Mouse (Mus musculus) limb, embryonic 14.5 days (tissue): ENCODE data around the gene E2f2. TPM values are rescaled to one million over a fixed set of nuclear protein-coding genes. Genes with fewer than 3 reads are reported as not detected.

Experiments used
- ATAC-seq: fragments of 200-750 bp; cut with Nextera tagmentation; 2 replicates; pipeline ENCODE4 v1.8.0; 2017; ENCODE audit warnings: low read depth, moderate number of reproducible peaks, moderate TSS enrichment; ENCODE audit not compliant: low FRiP score
- DNase-seq: peaks from one replicate; pipeline ENCODE4 v3.0.0-alpha.2; 2015; ENCODE audit warnings: low spot score
- H3K27ac ChIP-seq: fragments of 300-500 bp; sonication (generic); replicated peaks from 2 replicates; pipeline ENCODE4 v1.5.1; 2014; ENCODE audit warnings: low read depth, mild to moderate bottlenecking, low read length, moderate library complexity, mixed read lengths
- H3K27me3 ChIP-seq: fragments of 300-500 bp; sonication (generic); 2 replicates; pipeline ENCODE4 v1.6.1; 2014; ENCODE audit warnings: low read length, mixed read lengths; ENCODE audit not compliant: control insufficient read depth, insufficient read depth
- H3K36me3 ChIP-seq: fragments of 300-500 bp; sonication (generic); 2 replicates; pipeline ENCODE4 v1.6.1; 2014; ENCODE audit warnings: mild to moderate bottlenecking, low read length, moderate library complexity, mixed read lengths; ENCODE audit not compliant: control insufficient read depth, insufficient read depth
- H3K4me1 ChIP-seq: fragments of 300-500 bp; sonication (generic); 2 replicates; pipeline ENCODE4 v1.6.1; 2014; ENCODE audit warnings: antibody characterized with exemption, low read length, mixed read lengths; ENCODE audit not compliant: control insufficient read depth, insufficient read depth
- H3K4me2 ChIP-seq: fragments of 300-500 bp; sonication (generic); replicated peaks from 2 replicates; pipeline ENCODE4 v1.6.1; 2014; ENCODE audit warnings: low read depth, mild to moderate bottlenecking, low read length, moderate library complexity; ENCODE audit not compliant: severe bottlenecking
- H3K4me3 ChIP-seq: fragments of 300-500 bp; sonication (generic); replicated peaks from 2 replicates; pipeline ENCODE4 v1.5.1; 2014; ENCODE audit warnings: low read length
- H3K9ac ChIP-seq: fragments of 300-500 bp; sonication (generic); 2 replicates; pipeline ENCODE4 v1.6.1; 2014; ENCODE audit warnings: mild to moderate bottlenecking, low read depth, low read length, moderate library complexity; ENCODE audit not compliant: severe bottlenecking
- H3K9me3 ChIP-seq: fragments of 300-500 bp; sonication (generic); 2 replicates; pipeline ENCODE4 v1.6.1; 2016; ENCODE audit warnings: low read length; ENCODE audit not compliant: control insufficient read depth
- POLR2A ChIP-seq: fragments of 200-500 bp; IDR thresholded peaks from 2 replicates; pipeline ENCODE4 v1.8.0; 2012; ENCODE audit warnings: inconsistent platforms, mild to moderate bottlenecking, moderate library complexity, borderline replicate concordance; ENCODE audit not compliant: insufficient read depth, insufficient read length; ENCODE audit errors: extremely low read depth
- WGBS: fragments of 180-500 bp; shearing (Covaris S2); extraction: QIAGEN DNeasy Blood & Tissue Kit; methylation state at CpG from one replicate; pipeline ENCODE4 v1.1.7; 2014; 5-methylcytosine and 5-hydroxymethylcytosine counted together
- polyA plus RNA-seq, 2 experiments: library from polyadenylated mRNA; depleted of rRNA in 1 of 2; stranded (reverse) in 1 of 2; unstranded in 1 of 2; fragments of >200 nt; fragmentation: Nextera tagmentation in 1 of 2; extraction: Ambion mirVana in 1 of 2; gene quantifications; 2 replicates each; pipeline versions ENCODE4 v1.2.1 to v1.2.3; 2012 to 2014

Gene E2f2
- polyA plus RNA-seq (2012; rRNA removed) (8.9 and 9.4 TPM in 2 replicates), polyA plus RNA-seq (2014; fragmentation: Nextera tagmentation; extraction: Ambion mirVana) (5.9 and 6.8 TPM in 2 replicates)

DNA sequence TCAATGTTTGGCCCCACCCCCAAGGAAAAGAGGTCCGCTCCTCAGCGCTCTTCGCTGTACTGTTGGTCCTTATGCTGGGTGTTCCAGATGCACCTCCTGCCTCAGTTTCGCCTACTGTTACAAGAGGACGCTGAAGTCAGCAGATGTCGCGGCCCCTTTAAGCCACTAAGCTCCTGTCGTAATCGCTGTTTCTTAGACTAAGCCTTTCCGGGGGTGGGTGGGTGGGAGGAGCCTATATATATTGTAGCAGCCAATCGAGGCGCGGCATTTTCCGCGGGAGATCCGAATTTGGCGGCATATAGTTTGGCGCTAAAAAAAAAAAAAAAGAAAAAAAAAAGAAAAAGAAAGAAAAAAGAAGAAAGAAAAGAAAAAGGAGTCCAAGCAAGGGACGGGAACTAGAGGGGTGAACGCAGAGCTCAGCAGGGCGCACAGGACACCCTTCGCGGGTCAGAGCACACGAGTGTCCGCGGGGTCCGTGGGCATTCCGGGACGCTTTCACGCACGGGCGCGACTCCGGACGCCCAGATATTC is at the start of gene E2f2:
Gene E2f2 (plus strand): TSS at position 384 of the 531 bp plus-strand sequence.
- under 1% methylated on average over 35 of the region's 35 CpGs for WGBS
- Histone ChIP-seq H3K9ac (peak within 1 kb of the TSS; percentile 62), H3K9me3 (no peaks in the 10 kb centered on the region), H3K27me3 (no peaks in the 10 kb centered on the region), H3K27ac (peak within 1 kb of the TSS; percentile 71), H3K4me3 (peak within 1 kb of the TSS; percentile 72), H3K4me1 (peaks cover 24% of the 10 kb centered on the region), H3K36me3 (no peaks in the 10 kb centered on the region), H3K4me2 (peak within 1 kb of the TSS; percentile 100)
- 0 out of 2 replicates have a peak, but pooled peaks have one; percentile 21 for TF ChIP-seq POLR2A
- ATAC-seq (peak; percentile 64), DNase-seq (peak; percentile 91)

DNA sequence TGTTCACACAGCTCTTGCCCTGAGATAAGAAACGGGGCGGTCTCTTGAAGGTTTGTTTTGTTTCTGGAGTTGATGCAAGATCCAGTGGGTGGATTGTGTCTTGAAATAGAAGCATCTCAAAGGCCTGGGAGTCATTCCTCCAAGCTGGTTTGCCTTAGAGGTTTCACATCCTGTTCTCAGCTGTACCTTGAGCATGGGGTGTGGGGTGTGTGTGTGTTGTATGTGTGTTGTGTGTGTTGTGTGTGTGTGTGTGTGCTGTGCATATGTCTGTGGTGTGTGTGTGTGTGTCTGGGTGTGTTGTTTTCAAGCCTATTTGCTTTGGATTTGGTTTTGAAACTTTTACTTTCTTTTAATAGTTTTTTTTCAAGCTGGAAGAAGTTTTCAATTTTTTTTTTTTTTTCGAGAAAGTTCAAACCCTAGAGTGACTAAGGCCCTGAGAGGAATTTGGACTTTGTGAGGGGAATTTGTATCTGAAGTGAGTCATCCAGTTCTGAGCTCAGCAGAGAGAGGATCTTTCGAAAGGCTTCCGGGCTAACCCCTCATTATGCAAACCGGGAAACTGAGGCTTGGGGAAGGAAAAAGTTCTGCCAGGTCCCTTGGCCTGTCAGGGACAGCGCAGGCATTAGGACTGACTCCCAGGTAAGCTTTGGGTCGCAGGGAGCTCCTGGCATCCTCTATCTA is 48.9 kb upstream of the E2f2 start:
- WGBS, result 70% methylated on average over 8 of the region's 8 CpGs
- H3K27ac ChIP-seq, result no peak overlapping the region
- DNase-seq (no peak), ATAC-seq (no peak)
- H3K27me3 ChIP-seq, result no peaks in the 10 kb centered on the region
- no peak overlapping the region for H3K4me2 ChIP-seq
- TF ChIP-seq POLR2A, result no peak
- no peaks in the 10 kb centered on the region for H3K9me3 ChIP-seq
- H3K4me3 ChIP-seq, result no peak overlapping the region
- no peaks in the 10 kb centered on the region; the same call in 1 of the 2 replicates for H3K4me1 ChIP-seq
- H3K36me3 ChIP-seq, result no peaks in the 10 kb centered on the region
- H3K9ac ChIP-seq, result no peak overlapping the region

GRCm38 (mm10) chr4:136123792-136124161 is 48.4 kb upstream of the E2f2 start:
- Histone ChIP-seq H3K4me1 (no peaks in the 10 kb centered on the region; the same call in 1 of the 2 replicates), H3K9ac (no peak overlapping the region), H3K27ac (no peak overlapping the region), H3K27me3 (no peaks in the 10 kb centered on the region), H3K4me2 (no peak overlapping the region), H3K9me3 (no peaks in the 10 kb centered on the region), H3K36me3 (no peaks in the 10 kb centered on the region), H3K4me3 (no peak overlapping the region)
- no peak for TF ChIP-seq POLR2A
- DNase-seq (no peak), ATAC-seq (no peak)
- WGBS, result 89% methylated on average over 3 of the region's 3 CpGs

DNA sequence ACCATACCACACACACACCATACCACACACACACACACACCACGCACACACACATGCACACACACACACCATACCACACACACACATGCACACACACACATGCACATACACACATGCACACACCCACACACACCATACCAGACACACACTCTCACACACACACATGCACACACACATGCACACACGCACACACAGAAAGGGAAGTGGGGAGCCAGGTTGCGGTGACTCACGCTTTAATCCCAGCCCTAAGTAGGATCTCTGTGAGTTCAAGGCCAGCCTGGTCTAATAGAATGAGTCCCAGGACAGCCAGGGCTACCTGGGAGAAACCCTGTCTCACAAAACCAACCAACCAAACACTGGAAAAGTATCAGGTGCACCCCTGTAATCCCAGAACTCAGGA is 47.6 kb upstream of the E2f2 start:
- Histone ChIP-seq H3K27me3 (no peaks in the 10 kb centered on the region), H3K4me2 (no peak overlapping the region), H3K36me3 (no peaks in the 10 kb centered on the region), H3K9ac (no peak overlapping the region), H3K9me3 (no peaks in the 10 kb centered on the region), H3K4me1 (no peaks in the 10 kb centered on the region), H3K4me3 (no peak overlapping the region), H3K27ac (no peak overlapping the region)
- TF ChIP-seq POLR2A, result no peak
- DNase-seq (no peak), ATAC-seq (no peak)
- 97% methylated on average over 4 of the region's 4 CpGs for WGBS

GRCm38 (mm10) chr4:136125458-136125857 is 46.7 kb upstream of the E2f2 start:
- ATAC-seq, result no peak
- no peak for DNase-seq
- no peaks in the 10 kb centered on the region for H3K4me1 ChIP-seq
- no peaks in the 10 kb centered on the region for H3K36me3 ChIP-seq
- H3K4me3 ChIP-seq, result no peak overlapping the region
- H3K9ac ChIP-seq, result no peak overlapping the region
- no peak overlapping the region for H3K4me2 ChIP-seq
- no peaks in the 10 kb centered on the region for H3K27me3 ChIP-seq
- WGBS, result 90% methylated on average over 11 of the region's 11 CpGs
- H3K9me3 ChIP-seq, result no peaks in the 10 kb centered on the region
- H3K27ac ChIP-seq, result no peak overlapping the region
- no peak for TF ChIP-seq POLR2A
